Mouse (Mus musculus) fat pad, adult 2 months (tissue): ENCODE measurements around the gene Cmip.

Source experiments
- DNase-seq: peaks from one replicate; pipeline ENCODE4 v3.0.0-alpha.2; 2011; ENCODE audit warnings: low read depth, low spot score; ENCODE audit errors: extremely low read depth

Cmip gene

GRCm38 (mm10) chr8:117257821-117258575, 1.1 kb downstream of the Cmip start:
- DNase-seq, result no peak

GRCm38 (mm10) chr8:117258576-117259040, 1.7 kb downstream of the Cmip start:
- DNase-seq, result no peak

GRCm38 (mm10) chr8:117259431-117260001, 2.7 kb downstream of the Cmip start:
- DNase-seq, result no peak

GRCm38 (mm10) chr8:117260234-117260929, 3.5 kb downstream of the Cmip start:
- no peak for DNase-seq

- DNase-seq, result no peak
Observed at GRCm38 (mm10) chr8:117260930-117261475, 4.1 kb downstream of the Cmip start.

GRCm38 (mm10) chr8:117261702-117262101, 4.8 kb downstream of the Cmip start:
- DNase-seq, result no peak

GRCm38 (mm10) chr8:117262685-117263084, 5.8 kb downstream of the Cmip start:
- DNase-seq, result no peak

GRCm38 (mm10) chr8:117263442-117263841, 6.6 kb downstream of the Cmip start:
- no peak for DNase-seq

- no peak for DNase-seq
Observed at GRCm38 (mm10) chr8:117265079-117265478, 8.2 kb downstream of the Cmip start.

- DNase-seq, result no peak
Observed at GRCm38 (mm10) chr8:117267403-117268129, 10.7 kb downstream of the Cmip start.

GRCm38 (mm10) chr8:117278234-117278633, 21.4 kb downstream of the Cmip start:
- DNase-seq, result no peak

GRCm38 (mm10) chr8:117278668-117279132, 21.8 kb downstream of the Cmip start:
- DNase-seq, result no peak

GRCm38 (mm10) chr8:117280488-117280887, 23.6 kb downstream of the Cmip start:
- peak; percentile 77 for DNase-seq

GRCm38 (mm10) chr8:117281676-117282075, 24.8 kb downstream of the Cmip start:
- DNase-seq, result no peak

GRCm38 (mm10) chr8:117282141-117282950, 25.5 kb downstream of the Cmip start:
- no peak for DNase-seq

GRCm38 (mm10) chr8:117284768-117285484, 28.1 kb downstream of the Cmip start:
- DNase-seq, result no peak

GRCm38 (mm10) chr8:117287966-117288365, 31.1 kb downstream of the Cmip start:
- DNase-seq, result no peak

- no peak for DNase-seq
Observed at GRCm38 (mm10) chr8:117289016-117289415, 32.2 kb downstream of the Cmip start.

- DNase-seq, result no peak
Observed at GRCm38 (mm10) chr8:117290506-117290905, 33.6 kb downstream of the Cmip start.
